Mouse (Mus musculus): ENCODE measurements around the gene Rad23a.

The Rad23a gene

DNA sequence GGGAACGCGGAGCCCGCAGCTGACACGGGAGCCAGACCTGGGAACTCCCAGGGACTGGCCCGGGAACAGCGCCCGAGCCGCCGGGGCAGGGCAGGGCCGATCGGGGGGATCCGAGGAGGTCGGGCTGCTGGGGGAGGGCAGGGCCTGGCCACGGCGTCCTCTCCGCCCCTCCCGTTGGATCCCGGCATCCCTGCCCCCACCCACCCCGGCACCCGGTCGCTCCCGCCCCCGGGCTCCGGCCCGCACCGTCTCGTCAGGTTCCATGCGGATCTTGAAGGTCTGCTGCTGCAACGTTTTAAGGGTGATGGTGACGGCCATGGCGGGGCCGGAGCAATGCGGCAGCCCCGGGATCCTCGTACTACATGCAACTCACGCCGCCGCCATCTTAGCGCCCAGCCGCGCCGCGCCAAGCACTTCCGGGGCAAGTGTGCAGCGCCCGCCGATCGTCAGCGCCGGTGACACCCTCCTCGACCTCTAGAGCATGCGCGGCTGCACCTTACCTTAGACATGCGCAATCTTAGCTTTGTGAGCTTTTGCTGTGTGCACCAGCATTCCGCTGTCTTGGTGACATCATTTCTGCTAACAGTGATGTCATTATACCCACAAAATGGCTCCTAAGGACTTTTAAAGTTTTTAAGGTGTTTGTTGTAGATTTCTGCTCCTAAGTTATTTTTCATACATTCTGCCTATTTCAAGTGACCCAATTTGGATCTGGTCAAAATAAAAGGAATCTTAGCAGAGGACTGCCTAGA, at the start of gene Rad23a:
TSS of gene Rad23a (minus strand) at position 418 of the 752 bp plus-strand sequence.
- DNase-seq (ENCODE audit: low spot score), result peak; percentile 88

DNA sequence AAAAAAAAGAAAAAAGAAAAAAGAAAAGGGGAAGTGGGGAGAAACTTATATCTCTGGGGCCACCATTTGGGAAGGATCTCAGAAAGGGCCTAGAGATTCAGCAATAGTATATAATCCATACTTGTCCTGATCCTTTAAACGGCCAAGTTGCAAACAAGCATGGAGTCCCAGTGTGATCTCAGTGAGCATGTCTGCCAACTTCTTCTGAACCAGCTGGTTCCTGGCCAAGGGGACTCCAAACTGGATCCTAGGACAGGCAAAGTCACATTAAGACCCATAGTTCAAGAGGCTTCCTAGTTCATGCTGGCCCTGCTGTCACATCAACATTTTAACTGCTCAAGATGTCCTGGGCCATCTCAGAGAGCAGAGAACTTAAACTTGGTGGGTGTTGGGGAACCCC, 48.7 kb upstream of the Rad23a start:
- no peak for DNase-seq (ENCODE audit: low spot score)

DNA sequence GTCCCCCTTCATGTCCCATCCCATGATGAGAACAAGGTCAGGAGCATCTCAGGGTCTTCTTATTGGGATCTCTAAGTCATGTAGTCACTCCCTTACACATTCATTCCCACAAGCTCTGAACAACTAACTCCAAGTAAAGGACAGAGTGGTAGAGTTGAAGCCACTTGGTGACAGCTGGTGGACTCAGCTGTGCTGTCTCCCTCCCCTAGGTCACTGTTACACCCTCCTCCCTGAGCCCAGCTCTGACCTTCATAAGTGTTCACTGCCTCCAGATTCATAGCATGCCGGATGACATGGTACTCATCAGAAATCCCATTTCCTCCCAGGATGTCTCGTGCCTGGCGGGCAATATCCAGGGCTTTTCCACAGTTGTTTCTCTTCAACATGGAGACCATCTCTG, 47.8 kb upstream of the Rad23a start:
- no peak for DNase-seq (ENCODE audit: low spot score)

DNA sequence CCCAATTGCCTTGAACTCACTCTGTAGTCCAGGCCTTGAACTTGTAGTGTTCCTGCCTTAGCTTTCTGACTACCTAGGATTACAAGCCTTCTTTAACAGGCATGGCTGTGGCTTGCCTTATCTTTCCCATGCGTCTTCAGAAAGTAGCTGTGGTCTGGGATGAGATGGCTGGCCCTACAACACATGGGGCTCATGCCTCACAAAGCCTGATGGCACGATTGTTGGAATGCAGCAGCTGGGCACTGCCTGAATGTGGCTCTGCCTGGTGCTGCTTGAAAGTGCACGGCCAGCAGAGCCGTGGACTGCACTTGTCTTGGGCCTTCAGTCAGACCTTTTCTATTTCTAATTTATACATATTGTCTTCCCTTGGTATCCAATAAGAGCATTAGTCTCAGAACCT, 44.3 kb upstream of the Rad23a start:
- DNase-seq (ENCODE audit: low spot score), result no peak

DNA sequence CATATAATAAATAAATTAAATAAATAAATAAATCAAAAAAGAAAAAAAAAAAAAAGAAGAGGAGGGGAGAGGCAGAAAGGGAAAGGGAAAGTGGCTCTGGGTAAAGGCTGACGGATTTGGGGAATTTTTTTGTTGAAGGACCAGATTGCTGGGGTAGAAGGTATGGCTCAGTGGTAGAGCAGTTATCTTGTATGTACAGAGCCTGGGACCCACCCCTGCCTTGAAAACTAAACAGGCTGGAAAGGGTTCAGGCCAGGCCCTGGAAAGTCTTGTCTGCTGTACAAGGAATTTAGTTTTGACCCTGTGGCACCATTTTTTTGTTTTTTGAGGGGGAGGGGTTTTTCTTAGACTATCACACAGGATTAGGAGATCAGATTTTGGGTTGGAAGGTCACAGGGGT, 38.5 kb upstream of the Rad23a start:
- no peak for DNase-seq (ENCODE audit: low spot score)

DNA sequence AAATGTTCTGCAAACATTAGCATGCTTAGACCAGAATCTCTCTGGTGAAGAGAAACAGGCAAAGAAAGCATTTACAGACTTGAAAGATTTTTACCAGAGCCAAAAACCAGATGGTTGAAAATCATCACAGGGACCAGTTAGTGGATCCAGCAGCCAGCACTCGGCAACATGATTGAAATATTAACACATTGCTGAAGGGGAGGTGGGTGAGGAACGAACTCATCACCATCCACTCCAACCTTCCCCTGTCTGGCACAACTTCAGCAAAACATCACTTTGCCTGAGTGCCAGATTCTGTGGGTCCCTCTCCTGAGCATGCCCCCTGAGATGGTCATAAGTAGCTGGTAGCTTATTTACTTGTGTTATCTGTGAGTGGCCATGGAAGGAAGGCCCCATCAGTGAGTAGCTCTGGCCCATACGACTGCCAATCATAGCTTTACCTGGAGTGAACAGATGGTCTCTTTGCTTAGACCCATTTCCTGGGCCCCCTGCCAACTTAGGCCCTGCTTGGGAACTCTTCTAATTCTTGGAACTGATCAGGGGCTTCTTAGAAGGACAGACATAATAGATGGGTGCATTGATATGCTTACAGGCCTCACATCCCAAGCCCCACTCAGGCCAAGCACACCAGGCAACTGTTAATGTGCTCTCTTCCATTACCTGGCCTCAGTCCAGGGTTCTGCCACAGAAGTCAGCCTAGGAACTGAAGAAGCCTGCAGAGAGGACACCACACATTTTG, 37.0 kb upstream of the Rad23a start:
- DNase-seq (ENCODE audit: low spot score), result no peak

DNA sequence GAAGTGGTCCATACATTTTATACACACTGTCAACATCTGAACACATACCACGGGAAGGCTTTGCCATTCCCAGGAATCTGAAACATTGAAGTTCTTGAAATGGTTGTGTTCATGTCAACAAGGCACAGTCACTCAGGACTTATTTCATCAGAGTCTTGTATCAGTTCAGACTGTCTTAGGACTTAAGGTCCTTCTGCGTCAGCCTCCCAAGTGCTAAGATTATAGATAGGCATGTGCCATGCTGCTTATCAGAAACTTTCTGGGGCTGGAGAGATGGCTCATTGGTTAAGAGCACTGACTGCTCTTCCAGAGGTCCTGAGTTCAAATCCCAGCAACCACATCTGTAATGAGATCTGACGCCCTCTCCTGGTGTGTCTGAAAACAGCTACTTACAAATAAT, 33.9 kb upstream of the Rad23a start:
- no peak for DNase-seq (ENCODE audit: low spot score)

DNA sequence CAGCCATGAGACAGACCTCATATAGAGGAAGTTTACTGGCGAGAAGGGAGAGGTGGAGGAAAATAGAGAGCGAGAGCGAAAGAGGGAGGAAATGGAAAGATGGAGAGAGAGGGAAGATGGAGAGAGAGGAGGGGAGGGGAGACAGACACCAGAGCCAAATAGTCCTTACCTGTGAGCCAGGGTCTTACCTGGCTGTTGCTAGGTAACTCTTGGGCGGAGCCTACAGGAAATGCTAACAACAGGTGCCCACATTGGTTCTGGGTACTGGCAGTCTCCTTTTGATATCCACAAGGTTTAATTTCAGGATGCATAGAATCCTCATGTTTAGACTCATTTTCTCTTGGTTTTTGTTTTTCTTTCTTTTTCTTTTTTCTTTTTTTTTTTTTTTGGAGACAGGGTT, 32.6 kb upstream of the Rad23a start:
- DNase-seq (ENCODE audit: low spot score), result no peak

DNA sequence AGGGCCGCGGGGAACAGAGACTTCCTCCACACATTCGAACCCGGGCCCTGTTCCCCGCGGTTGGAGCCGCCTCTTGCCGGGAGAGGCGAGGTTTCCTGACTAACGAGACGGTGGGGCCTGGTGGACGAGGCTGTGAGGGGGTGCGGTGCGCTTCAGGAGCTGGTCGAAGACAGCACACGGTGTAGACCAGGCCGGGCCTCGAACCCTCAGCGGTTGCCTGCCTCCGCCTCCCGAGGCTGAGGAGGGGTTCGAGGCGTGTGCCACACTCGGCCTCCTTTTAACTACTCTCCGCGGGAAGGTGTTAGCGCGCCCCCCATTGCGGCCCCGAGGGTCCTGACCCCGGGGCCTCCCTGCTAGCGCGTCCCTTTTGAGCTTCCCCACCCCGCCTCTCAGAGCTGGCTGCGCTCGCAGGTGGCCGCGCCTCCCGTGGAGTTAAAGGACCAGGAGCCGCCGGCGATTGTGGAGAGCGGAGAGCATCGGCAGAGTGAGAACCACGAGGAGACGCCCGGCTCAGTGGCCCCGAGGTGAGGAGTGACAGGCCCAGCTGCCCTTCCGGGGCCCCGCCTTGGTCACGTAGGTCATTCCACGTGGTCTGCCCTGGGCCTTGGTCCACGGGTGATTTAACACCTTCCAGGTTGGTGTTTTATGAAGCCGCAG, 32.0 kb upstream of the Rad23a start:
- no peak for DNase-seq (ENCODE audit: low spot score)

DNA sequence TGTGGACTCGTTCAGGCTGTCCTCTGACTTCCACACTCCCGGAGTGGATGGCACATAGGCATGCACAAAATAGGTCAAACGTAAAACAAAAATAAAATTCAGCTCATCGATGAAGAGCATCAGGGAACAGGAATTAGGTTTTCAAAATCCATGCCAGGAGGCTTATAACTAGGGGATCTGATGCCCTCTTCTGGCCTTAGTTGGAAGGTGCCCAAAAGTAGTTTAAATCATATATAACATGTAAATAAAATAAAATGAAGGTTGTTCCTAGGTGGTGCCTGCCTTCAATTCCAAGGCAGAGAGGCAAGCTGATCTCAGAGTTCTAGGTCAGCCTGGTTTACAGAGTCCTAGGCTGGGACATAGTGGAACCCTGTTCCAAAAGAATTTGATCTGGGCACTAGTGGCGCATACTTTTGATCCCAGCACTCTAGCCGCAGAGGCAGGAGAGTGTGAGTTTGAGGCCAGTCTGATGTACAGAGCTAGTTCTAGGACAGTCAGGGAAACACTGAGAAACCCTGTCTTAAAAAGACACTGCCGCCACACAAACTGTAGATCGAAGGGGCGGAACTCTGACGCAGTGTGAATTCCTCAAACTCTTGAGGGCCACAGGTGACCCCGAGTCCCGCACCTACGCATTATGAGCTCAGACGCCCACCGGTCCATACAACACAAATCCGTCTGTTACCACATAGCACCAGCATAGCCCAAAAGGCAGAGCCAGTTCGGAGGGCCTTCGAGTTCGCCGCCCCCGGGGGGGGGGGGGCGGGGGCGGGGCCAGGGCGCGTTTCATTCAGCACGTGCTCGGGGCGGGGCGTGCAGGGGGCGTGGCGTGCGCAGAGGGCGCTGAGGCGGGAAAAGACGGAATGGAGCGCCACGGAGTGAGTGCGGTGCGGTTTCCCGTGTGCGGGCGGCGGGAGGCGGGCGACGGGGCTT, 31.2 kb upstream of the Rad23a start, which contains the start of gene Syce2:
TSS of gene Syce2 (plus strand) at position 736 of the 933 bp plus-strand sequence.
- DNase-seq (ENCODE audit: low spot score), result no peak

DNA sequence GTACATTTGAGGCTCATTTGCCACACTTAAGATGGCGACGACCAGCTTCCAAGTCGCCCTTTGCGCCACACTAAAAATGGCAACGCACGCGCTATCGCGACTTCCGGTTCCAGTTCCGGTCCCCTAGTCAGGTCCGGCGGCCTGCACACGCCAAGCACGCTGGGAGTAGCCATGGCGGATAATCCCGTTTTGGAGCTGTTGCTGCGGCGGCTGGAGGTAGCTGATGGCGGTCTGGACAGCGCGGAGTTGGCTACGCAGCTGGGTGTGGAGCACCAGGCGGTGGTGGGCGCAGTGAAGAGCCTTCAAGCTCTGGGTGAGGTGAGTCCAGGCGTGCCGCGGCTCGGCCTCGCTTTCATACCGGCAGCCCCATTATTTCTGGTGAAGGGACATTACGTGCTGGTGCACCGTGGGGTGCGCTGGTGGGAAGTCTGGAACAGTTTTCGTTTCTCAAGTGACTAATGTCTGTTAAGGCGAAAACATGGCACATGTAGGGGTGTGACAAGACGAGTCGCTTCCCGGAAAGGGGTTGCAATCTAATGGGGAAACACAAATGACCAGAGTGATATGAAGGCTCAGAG, 16.5 kb upstream of the Rad23a start, which contains the start of gene Farsa:
TSS of gene Farsa (plus strand) at position 126 of the 578 bp plus-strand sequence.
- peak; percentile 80 for DNase-seq (ENCODE audit: low spot score)

DNA sequence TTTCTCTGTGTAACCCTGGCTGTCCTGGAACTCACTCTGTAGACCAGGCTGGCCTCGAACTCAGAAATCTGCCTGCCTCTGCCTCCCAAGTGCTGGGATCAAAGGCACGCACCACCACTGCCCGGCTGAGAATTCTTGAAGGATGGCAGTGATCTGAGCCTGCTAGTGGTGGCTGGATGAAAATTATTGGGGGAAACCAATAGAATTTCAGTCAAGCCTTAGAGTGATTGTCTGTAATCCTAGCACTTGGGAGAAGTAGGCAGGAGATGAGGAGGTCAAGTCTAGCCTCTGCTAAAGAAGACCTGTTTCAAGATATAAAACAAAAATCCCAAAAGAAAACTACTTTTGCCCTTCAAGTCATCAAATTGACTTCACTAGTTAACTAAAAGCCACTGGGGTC, 16.0 kb upstream of the Rad23a start:
- no peak for DNase-seq (ENCODE audit: low spot score)

DNA sequence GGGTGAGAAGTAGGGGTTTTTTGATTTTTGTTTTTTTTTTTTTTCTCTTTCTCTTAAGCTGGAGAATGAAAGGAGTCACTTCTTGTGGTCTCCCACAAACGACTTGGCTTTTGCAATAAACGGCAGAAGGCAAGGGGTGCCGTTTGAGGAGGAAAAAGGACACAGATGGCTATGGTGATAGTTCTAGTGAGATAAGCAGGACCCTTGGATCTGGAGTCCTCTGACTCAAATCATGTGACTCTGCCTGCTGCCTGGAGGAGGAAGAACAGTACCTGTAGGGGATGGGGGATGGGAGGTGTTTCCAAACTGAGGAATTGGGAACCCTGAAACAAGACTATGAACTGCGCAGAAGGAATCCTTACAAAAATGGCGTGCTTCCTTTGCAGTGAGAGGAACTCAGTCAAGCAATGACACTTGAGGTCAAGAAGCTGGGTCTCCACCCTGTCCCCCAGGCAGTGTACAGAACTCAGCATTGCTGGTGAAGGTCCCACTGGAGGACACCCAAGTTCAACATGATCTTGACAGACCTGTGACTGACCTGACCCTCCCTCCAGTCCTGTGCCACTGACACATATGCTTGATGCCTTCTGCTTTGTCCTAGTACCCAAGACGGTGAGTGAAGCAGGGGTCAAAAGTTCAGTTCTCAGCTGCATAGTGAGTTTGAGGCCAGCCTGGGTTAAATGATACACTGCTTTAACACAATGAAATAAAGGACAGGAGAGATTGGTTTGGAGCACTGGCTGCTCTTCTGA, 7.4 kb upstream of the Rad23a start:
- DNase-seq (ENCODE audit: low spot score), result no peak

DNA sequence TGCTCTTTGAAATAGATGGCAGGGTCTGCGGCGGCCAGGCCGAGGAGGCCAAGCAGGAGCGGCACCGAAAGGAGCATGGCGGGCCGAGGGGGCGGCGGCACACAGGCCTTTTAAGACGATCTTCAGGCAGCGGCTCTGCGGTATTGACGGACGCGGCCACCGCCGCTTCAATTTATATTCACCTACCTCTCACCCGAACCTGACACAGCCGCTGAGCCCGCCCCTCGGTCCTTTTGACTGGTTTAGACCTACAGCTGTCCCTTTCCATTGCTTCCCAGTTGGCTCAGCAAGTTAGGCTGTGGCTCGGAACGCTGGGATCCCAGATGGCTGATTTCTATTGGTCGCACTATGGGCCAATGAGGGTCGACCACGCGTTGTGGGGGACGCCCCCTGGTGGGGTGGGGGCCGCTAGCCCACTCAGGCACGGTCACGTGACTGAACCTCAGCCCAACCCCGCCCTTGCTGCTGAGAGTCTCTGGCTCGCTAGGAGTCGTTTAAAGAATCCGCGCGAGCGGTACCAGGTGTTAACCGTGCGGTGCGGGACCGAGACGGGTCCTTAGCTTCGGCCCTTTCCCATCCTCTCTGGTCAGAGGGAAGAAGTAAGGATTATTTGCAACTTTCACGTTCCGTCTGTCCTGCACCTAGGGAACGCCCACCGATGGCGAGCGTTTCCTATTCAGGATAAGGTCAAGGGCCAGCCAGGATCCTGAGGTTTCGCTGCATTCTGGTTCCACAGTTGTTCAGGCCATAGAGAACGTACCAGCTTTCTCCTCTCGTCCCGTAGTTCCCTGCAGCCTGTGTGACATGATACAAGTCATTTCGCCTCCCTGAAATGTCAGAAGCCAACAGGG, 6.5 kb upstream of the Rad23a start, which contains the start of gene Calr:
TSS of gene Calr (minus strand) at position 213 of the 851 bp plus-strand sequence.
- DNase-seq (ENCODE audit: low spot score), result peak; percentile 100

DNA sequence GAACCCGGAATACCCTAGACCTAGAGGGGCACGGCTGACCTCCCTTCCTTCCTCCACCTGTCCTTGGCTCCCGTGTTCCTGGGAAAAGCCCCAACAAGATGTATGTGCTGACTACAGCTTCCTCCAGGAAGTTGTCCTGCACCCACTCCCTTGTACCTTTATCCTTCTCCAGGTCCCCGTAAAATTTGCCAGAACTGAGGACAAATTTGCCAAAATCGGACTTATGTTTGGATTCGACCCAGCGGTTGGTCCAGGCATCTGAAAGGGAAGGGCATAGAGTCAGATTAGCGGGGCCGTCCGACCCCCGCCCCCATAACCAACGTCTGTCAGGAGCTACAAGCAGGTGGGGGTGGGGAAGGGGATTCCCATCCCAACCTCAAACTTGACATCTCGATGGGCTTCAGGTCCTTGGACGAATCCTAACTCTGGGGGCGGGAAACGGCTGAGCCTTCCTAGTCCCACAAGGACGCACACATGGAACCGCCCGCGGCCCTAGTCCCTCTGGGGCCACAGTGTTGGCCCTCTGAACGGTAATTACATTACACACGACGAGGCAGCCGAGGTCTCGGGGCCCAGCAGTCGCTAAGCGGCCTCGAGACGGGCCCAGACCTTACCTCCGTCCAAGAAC, 5.7 kb upstream of the Rad23a start:
- DNase-seq (ENCODE audit: low spot score), result no peak

DNA sequence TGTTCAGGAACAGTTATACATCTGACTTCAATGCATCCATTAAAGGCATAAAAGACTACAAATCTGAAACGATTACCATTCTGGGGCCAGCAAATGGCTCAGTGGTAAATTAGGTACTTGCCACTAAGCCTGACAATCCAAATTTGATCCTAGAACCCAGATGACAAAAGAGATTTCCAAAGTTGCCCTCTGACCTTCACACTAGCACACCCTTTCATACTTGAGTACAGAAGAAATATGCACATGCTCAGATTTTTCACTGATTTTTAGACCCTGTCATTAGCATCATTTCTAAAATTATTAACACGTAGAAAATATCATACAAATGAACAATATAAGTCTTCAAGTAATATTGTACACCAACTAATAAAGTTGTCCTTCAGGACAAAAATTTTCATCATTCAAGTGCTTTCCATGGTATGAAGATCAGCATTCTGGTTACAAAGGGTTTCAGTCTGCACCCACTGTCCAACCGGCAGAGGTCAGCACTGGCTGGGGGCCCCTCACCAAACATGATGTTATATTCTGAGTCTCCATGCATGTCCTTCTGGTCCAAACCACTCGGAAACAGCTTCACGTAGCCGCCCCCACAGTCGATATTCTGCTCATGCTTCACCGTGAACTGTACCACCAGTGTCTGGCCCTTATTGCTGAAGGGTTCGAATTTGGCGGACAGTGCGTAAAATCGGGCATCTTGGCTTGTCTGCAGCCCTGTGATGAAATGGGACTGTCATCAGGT, 5.1 kb upstream of the Rad23a start:
- DNase-seq (ENCODE audit: low spot score), result no peak

DNA sequence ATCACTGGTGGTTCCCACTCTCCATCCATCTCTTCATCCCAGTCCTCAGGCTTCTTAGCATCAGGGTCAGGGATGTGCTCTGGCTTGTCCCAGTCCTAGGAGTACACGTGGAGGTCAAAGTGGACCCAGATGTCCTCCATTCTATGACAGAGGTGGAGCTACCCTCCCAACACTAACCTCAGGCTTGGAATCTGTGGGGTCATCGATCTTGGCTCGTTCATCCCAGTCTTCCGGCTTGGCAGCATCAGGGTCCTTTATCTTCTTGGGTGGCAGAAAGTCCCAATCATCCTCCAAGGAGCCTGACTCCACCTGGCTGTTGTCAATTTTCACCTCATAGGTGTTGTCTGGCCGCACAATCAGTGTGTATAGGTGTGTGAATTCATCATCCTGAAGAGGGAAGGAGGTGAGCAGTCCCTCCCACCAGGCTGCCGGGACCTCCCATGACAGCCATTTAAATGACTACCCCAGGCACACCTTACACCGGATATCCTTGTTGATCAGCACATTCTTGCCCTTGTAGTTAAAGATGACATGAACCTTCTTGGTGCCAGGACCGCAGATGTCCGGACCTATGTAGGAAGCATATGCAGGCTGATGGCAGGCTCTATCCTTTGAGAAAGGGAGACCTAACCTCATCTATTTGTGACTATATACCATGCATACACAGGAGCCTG, 4.1 kb upstream of the Rad23a start:
- DNase-seq (ENCODE audit: low spot score), result no peak

DNA sequence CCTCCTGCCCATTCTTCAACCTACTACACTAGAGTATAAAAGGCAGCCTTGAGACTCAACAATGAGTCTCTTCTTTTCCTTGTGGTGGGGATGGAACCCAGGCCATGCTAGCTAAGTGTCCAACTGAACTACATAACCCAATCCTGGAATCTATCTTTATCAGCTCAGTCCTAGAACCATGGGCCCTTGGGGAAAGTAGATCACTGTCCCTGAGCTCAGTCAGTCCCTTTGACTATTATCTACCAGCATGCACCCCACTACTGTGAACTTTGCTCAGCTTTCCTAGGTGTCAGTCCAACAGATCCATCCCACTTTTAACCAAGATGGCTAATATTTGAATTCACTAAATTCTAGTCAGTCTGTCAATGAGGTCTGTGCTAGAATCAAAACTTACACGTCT, 1.0 kb upstream of the Rad23a start:
- no peak for DNase-seq (ENCODE audit: low spot score)
